Mouse (Mus musculus): Measurements from ENCODE around the gene Bmpr1b. TPM values are rescaled to one million over a fixed set of nuclear protein-coding genes. Genes with fewer than 3 reads are reported as not detected.
A peak's percentile ranks its signal among the peaks of the same experiment; 100 is the strongest.

Bmpr1b gene
- polyA plus RNA-seq, 1 experiment from 2014 or later: 4.0 TPM

DNA sequence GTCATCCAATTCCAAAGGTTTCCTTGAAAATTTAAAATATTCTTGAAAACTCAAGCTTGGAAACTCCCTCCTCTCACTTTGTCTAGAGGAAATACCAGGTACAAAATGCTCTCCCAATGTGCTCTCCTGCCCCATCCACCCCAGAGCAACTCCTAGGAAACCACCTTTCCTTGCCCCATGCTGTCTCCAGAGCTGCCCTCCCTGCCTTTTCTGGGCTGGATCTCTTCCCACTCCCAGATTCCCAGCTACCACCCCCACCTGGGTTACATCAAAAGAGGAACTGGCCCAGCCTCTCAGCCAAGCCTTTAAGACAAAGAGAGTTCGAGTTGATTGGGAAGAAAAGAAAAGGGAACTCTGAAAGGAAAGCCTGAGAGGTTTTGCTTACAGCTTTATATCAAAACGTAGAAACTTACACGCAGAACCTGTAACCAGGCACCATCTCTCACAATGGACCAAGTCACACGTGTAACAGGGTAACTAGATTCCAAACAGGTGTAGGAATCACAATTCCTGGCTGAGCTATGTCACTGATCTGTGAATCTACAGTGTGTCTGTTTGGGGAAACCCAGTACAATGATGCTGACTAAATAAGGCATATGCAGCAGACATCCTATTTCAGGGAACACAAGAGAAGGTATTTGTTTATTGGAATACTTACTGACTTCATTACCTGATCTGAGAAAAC lies 272.2 kb downstream of the Bmpr1b start:
- no peaks in the 10 kb centered on the region for H3K27me3 ChIP-seq (ENCODE audit: control insufficient read depth, insufficient read depth, low read depth, low read length)
- no peak overlapping the region for H3K4me2 ChIP-seq (ENCODE audit: low read depth, low read length)
- H3K27ac ChIP-seq (ENCODE audit: low read length): no peak overlapping the region
- no peaks in the 10 kb centered on the region for H3K36me3 ChIP-seq (ENCODE audit: control insufficient read depth, insufficient read depth, low read length)
- H3K9me3 ChIP-seq (ENCODE audit: control insufficient read depth, low read length): peaks cover 3% of the 10 kb centered on the region
- no peak overlapping the region for H3K9ac ChIP-seq (ENCODE audit: low read length)
- ATAC-seq (ENCODE audit: low read depth): no peak
- WGBS: 47% methylated on average over 4 of the region's 4 CpGs
- no peak overlapping the region for H3K4me3 ChIP-seq (ENCODE audit: low read length)
- H3K4me1 ChIP-seq (replicated peaks; ENCODE audit: control insufficient read depth, insufficient read depth, low read length): peaks cover 5% of the 10 kb centered on the region; the same call in 1 of the 2 replicates

DNA sequence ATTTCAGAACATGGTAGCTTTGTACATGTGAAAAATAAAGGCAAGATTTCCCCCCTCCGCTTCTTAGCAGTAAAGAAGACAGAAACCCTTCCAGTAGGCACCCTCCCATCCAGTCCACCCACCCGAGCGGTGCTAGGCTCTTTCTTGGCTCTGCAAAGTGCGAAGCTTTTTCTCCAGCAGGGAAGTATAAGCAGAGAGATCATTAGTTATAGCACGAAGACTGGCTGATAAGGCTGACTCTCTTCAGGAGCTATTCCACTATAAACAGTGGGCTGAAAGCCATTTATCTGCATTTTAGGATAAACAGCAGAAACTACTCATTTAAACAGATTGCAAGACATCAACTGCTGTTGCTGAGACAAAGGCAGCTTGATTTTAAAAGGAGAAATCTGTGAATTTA lies 274.1 kb downstream of the Bmpr1b start:
- peak; percentile 85 for ATAC-seq (ENCODE audit: low read depth)
- H3K4me2 ChIP-seq (ENCODE audit: low read depth, low read length): peak overlapping the region; percentile 22; the same call in 1 of the 2 replicates
- H3K9me3 ChIP-seq (ENCODE audit: control insufficient read depth, low read length): no peaks in the 10 kb centered on the region; the same call in 1 of the 2 replicates
- no peak overlapping the region for H3K9ac ChIP-seq (ENCODE audit: low read length)
- peaks cover 5% of the 10 kb centered on the region; the same call in 1 of the 2 replicates for H3K4me1 ChIP-seq (replicated peaks; ENCODE audit: control insufficient read depth, insufficient read depth, low read length)
- no peaks in the 10 kb centered on the region for H3K27me3 ChIP-seq (ENCODE audit: control insufficient read depth, insufficient read depth, low read depth, low read length)
- no peak overlapping the region for H3K4me3 ChIP-seq (ENCODE audit: low read length)
- no peak overlapping the region for H3K27ac ChIP-seq (ENCODE audit: low read length)
- 29% methylated on average over 5 of the region's 5 CpGs for WGBS
- no peaks in the 10 kb centered on the region for H3K36me3 ChIP-seq (ENCODE audit: control insufficient read depth, insufficient read depth, low read length)

- WGBS: 19% methylated on average over 4 of the region's 4 CpGs
Measured at GRCm38 (mm10) chr3:141890668-141891067, 278.6 kb downstream of the Bmpr1b start.

GRCm38 (mm10) chr3:141887476-141888274 lies 281.6 kb downstream of the Bmpr1b start:
- 48% methylated on average over 4 of the region's 4 CpGs for WGBS

More at GRCm38 (mm10) chr3:141890668-141891067, 278.6 kb downstream of the Bmpr1b start:
- no peak overlapping the region for H3K27ac ChIP-seq (ENCODE audit: low read length)
- H3K4me3 ChIP-seq (ENCODE audit: low read length): no peak overlapping the region
- no peaks in the 10 kb centered on the region for H3K9me3 ChIP-seq (ENCODE audit: control insufficient read depth, low read length)
- ATAC-seq (ENCODE audit: low read depth): no peak
- no peak overlapping the region for H3K4me2 ChIP-seq (ENCODE audit: low read depth, low read length)
- no peaks in the 10 kb centered on the region for H3K36me3 ChIP-seq (ENCODE audit: control insufficient read depth, insufficient read depth, low read length)
- H3K4me1 ChIP-seq (replicated peaks; ENCODE audit: control insufficient read depth, insufficient read depth, low read length): peaks cover 3% of the 10 kb centered on the region; the same call in 1 of the 2 replicates
- no peak overlapping the region for H3K9ac ChIP-seq (ENCODE audit: low read length)
- no peaks in the 10 kb centered on the region for H3K27me3 ChIP-seq (ENCODE audit: control insufficient read depth, insufficient read depth, low read depth, low read length)

GRCm38 (mm10) chr3:141884190-141884589 lies 285.0 kb downstream of the Bmpr1b start:
- WGBS: 93% methylated on average over 5 of the region's 5 CpGs
- Histone ChIP-seq H3K4me3 (ENCODE audit: low read length) (no peak overlapping the region), H3K9ac (ENCODE audit: low read length) (no peak overlapping the region), H3K27ac (ENCODE audit: low read length) (no peak overlapping the region), H3K4me2 (ENCODE audit: low read depth, low read length) (no peak overlapping the region), H3K4me1 (replicated peaks; ENCODE audit: control insufficient read depth, insufficient read depth, low read length) (no peaks in the 10 kb centered on the region), H3K36me3 (ENCODE audit: control insufficient read depth, insufficient read depth, low read length) (no peaks in the 10 kb centered on the region), H3K27me3 (ENCODE audit: control insufficient read depth, insufficient read depth, low read depth, low read length) (no peaks in the 10 kb centered on the region), H3K9me3 (ENCODE audit: control insufficient read depth, low read length) (no peaks in the 10 kb centered on the region)
- no peak for ATAC-seq (ENCODE audit: low read depth)

More at GRCm38 (mm10) chr3:141887476-141888274, 281.6 kb downstream of the Bmpr1b start:
- no peak for ATAC-seq (ENCODE audit: low read depth)
- H3K4me3 ChIP-seq (ENCODE audit: low read length): no peak overlapping the region
- no peaks in the 10 kb centered on the region for H3K27me3 ChIP-seq (ENCODE audit: control insufficient read depth, insufficient read depth, low read depth, low read length)
- H3K9ac ChIP-seq (ENCODE audit: low read length): no peak overlapping the region
- H3K9me3 ChIP-seq (ENCODE audit: control insufficient read depth, low read length): no peaks in the 10 kb centered on the region
- no peak overlapping the region for H3K27ac ChIP-seq (ENCODE audit: low read length)
- no peaks in the 10 kb centered on the region for H3K36me3 ChIP-seq (ENCODE audit: control insufficient read depth, insufficient read depth, low read length)
- H3K4me2 ChIP-seq (ENCODE audit: low read depth, low read length): no peak overlapping the region
- no peaks in the 10 kb centered on the region for H3K4me1 ChIP-seq (replicated peaks; ENCODE audit: control insufficient read depth, insufficient read depth, low read length)

GRCm38 (mm10) chr3:141882496-141882895 lies 286.7 kb downstream of the Bmpr1b start:
- 66% methylated on average over 2 of the region's 2 CpGs for WGBS

GRCm38 (mm10) chr3:141872337-141873042 lies 296.7 kb downstream of the Bmpr1b start:
- ATAC-seq (ENCODE audit: low read depth): no peak
- WGBS: 84% methylated on average over 10 of the region's 10 CpGs
- Histone ChIP-seq H3K4me3 (ENCODE audit: low read length) (no peak overlapping the region), H3K27ac (ENCODE audit: low read length) (no peak overlapping the region), H3K9ac (ENCODE audit: low read length) (no peak overlapping the region), H3K27me3 (ENCODE audit: control insufficient read depth, insufficient read depth, low read depth, low read length) (no peaks in the 10 kb centered on the region), H3K36me3 (ENCODE audit: control insufficient read depth, insufficient read depth, low read length) (no peaks in the 10 kb centered on the region), H3K4me2 (ENCODE audit: low read depth, low read length) (no peak overlapping the region), H3K4me1 (replicated peaks; ENCODE audit: control insufficient read depth, insufficient read depth, low read length) (no peaks in the 10 kb centered on the region), H3K9me3 (ENCODE audit: control insufficient read depth, low read length) (no peaks in the 10 kb centered on the region)

More at GRCm38 (mm10) chr3:141882496-141882895, 286.7 kb downstream of the Bmpr1b start:
- no peak overlapping the region for H3K27ac ChIP-seq (ENCODE audit: low read length)
- H3K27me3 ChIP-seq (ENCODE audit: control insufficient read depth, insufficient read depth, low read depth, low read length): no peaks in the 10 kb centered on the region
- no peak overlapping the region for H3K4me3 ChIP-seq (ENCODE audit: low read length)
- no peak for ATAC-seq (ENCODE audit: low read depth)
- H3K9me3 ChIP-seq (ENCODE audit: control insufficient read depth, low read length): no peaks in the 10 kb centered on the region
- H3K36me3 ChIP-seq (ENCODE audit: control insufficient read depth, insufficient read depth, low read length): no peaks in the 10 kb centered on the region
- H3K4me1 ChIP-seq (replicated peaks; ENCODE audit: control insufficient read depth, insufficient read depth, low read length): no peaks in the 10 kb centered on the region
- no peak overlapping the region for H3K4me2 ChIP-seq (ENCODE audit: low read depth, low read length)
- no peak overlapping the region for H3K9ac ChIP-seq (ENCODE audit: low read length)

DNA sequence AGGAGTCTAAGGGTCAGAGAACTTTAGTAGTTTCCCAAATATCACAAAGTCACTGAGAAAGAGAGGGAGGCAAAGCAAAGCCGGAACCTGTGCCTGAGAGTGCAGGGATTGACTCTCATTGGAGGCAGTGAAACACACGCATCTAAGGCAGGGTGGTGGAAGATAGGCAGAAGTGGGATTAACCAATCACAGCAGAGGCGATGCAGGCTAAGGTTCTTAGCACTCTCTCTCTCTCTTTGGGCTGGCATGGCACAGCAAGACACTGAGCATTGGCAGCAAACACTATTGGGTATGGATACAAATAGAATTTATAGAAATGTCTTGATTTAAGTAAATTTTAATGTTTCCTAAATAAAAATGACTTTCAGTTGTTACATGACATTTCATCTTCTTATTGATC lies 297.4 kb downstream of the Bmpr1b start:
- Histone ChIP-seq H3K36me3 (ENCODE audit: control insufficient read depth, insufficient read depth, low read length) (no peaks in the 10 kb centered on the region), H3K4me3 (ENCODE audit: low read length) (no peak overlapping the region), H3K27me3 (ENCODE audit: control insufficient read depth, insufficient read depth, low read depth, low read length) (no peaks in the 10 kb centered on the region), H3K27ac (ENCODE audit: low read length) (no peak overlapping the region), H3K4me1 (replicated peaks; ENCODE audit: control insufficient read depth, insufficient read depth, low read length) (no peaks in the 10 kb centered on the region), H3K9me3 (ENCODE audit: control insufficient read depth, low read length) (no peaks in the 10 kb centered on the region), H3K9ac (ENCODE audit: low read length) (no peak overlapping the region), H3K4me2 (ENCODE audit: low read depth, low read length) (no peak overlapping the region)
- 68% methylated on average over 3 of the region's 3 CpGs for WGBS
- no peak for ATAC-seq (ENCODE audit: low read depth)

Measured in lung, embryonic 16.5 days (tissue).